Mouse (Mus musculus): ENCODE data around the gene Picalm. TPM values are rescaled to one million over a fixed set of nuclear protein-coding genes. Genes with fewer than 3 reads are reported as not detected.

Gene Picalm
- polyA plus RNA-seq, 1 experiment from 2014 or later = 59.0 TPM

GRCm38 (mm10) chr7:90128631-90129200 lies 1.3 kb upstream of the Picalm start:
- H3K4me3 ChIP-seq (ENCODE audit: low read depth, low read length) = peak overlapping the region; percentile 96
- DNase-seq (ENCODE audit: low spot score) (peak; percentile 24), ATAC-seq (ENCODE audit: low read depth) (no peak)
- peaks cover 12% of the 10 kb centered on the region; the same call in 1 of the 2 replicates for H3K4me1 ChIP-seq (ENCODE audit: control insufficient read depth, insufficient read depth, low read length)
- H3K9ac ChIP-seq (ENCODE audit: low read depth, low read length) = peak overlapping the region; percentile 99
- no peaks in the 10 kb centered on the region for H3K36me3 ChIP-seq (ENCODE audit: control insufficient read depth, insufficient read depth, low read length)
- peak overlapping the region; percentile 68 for H3K4me2 ChIP-seq (ENCODE audit: low read depth, low read length)
- WGBS = 47% methylated on average over 8 of the region's 8 CpGs
- H3K27me3 ChIP-seq (replicated peaks; ENCODE audit: control insufficient read depth, insufficient read depth, low read length) = no peaks in the 10 kb centered on the region
- peak overlapping the region; percentile 99 for H3K27ac ChIP-seq (replicated peaks; ENCODE audit: low read depth, low read length)
- no peaks in the 10 kb centered on the region for H3K9me3 ChIP-seq (ENCODE audit: control insufficient read depth, low read length)

- ATAC-seq (ENCODE audit: low read depth) = peak; percentile 13
Observed at GRCm38 (mm10) chr7:90129271-90129731, 712 bp upstream of the Picalm start.

GRCm38 (mm10) chr7:90130501-90131375 lies 725 bp downstream of the Picalm start:
- peak overlapping the region; percentile 99 for H3K27ac ChIP-seq (replicated peaks; ENCODE audit: low read depth, low read length)
- ATAC-seq (ENCODE audit: low read depth) (peak; percentile 55), DNase-seq (ENCODE audit: low spot score) (no peak)
- WGBS = under 1% methylated on average over 22 of the region's 39 CpGs
- no peaks in the 10 kb centered on the region for H3K27me3 ChIP-seq (replicated peaks; ENCODE audit: control insufficient read depth, insufficient read depth, low read length)
- peak overlapping the region; percentile 99 for H3K9ac ChIP-seq (ENCODE audit: low read depth, low read length)
- no peaks in the 10 kb centered on the region for H3K36me3 ChIP-seq (ENCODE audit: control insufficient read depth, insufficient read depth, low read length)
- H3K4me2 ChIP-seq (ENCODE audit: low read depth, low read length) = peak overlapping the region; percentile 89
- H3K4me3 ChIP-seq (ENCODE audit: low read depth, low read length) = peak overlapping the region; percentile 96
- H3K4me1 ChIP-seq (ENCODE audit: control insufficient read depth, insufficient read depth, low read length) = peaks cover 16% of the 10 kb centered on the region
- no peaks in the 10 kb centered on the region for H3K9me3 ChIP-seq (ENCODE audit: control insufficient read depth, low read length)

More at GRCm38 (mm10) chr7:90129271-90129731, 712 bp upstream of the Picalm start:
- H3K4me2 ChIP-seq (ENCODE audit: low read depth, low read length) = peak overlapping the region; percentile 68
- H3K27me3 ChIP-seq (replicated peaks; ENCODE audit: control insufficient read depth, insufficient read depth, low read length) = no peaks in the 10 kb centered on the region
- peak overlapping the region; percentile 96 for H3K4me3 ChIP-seq (ENCODE audit: low read depth, low read length)
- no peaks in the 10 kb centered on the region for H3K9me3 ChIP-seq (ENCODE audit: control insufficient read depth, low read length)
- H3K9ac ChIP-seq (ENCODE audit: low read depth, low read length) = peak overlapping the region; percentile 99
- H3K27ac ChIP-seq (replicated peaks; ENCODE audit: low read depth, low read length) = peak overlapping the region; percentile 99
- peak; percentile 83 for DNase-seq (ENCODE audit: low spot score)
- under 1% methylated on average over 12 of the region's 12 CpGs for WGBS
- H3K4me1 ChIP-seq (ENCODE audit: control insufficient read depth, insufficient read depth, low read length) = peaks cover 12% of the 10 kb centered on the region; the same call in 1 of the 2 replicates
- no peaks in the 10 kb centered on the region for H3K36me3 ChIP-seq (ENCODE audit: control insufficient read depth, insufficient read depth, low read length)

DNA sequence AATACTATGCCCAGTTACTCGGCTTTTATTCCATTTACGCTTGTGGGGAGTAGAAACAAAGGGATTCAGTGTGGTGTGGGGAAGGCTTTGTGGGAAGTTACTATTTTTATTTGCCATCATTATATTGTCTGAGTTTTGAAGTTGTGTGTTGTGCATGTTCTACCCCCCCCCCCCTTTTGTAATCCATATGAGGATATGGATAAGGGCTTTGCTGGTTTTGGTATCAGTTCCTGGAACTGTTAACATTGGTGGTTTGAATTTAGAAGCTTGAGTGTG lies 1.3 kb downstream of the Picalm start:
- Histone ChIP-seq H3K36me3 (ENCODE audit: control insufficient read depth, insufficient read depth, low read length) (no peaks in the 10 kb centered on the region), H3K27me3 (replicated peaks; ENCODE audit: control insufficient read depth, insufficient read depth, low read length) (no peaks in the 10 kb centered on the region), H3K27ac (replicated peaks; ENCODE audit: low read depth, low read length) (peak overlapping the region; percentile 99), H3K9ac (ENCODE audit: low read depth, low read length) (peak overlapping the region; percentile 99), H3K9me3 (ENCODE audit: control insufficient read depth, low read length) (no peaks in the 10 kb centered on the region), H3K4me1 (ENCODE audit: control insufficient read depth, insufficient read depth, low read length) (peaks cover 16% of the 10 kb centered on the region), H3K4me3 (ENCODE audit: low read depth, low read length) (peak overlapping the region; percentile 96), H3K4me2 (ENCODE audit: low read depth, low read length) (peak overlapping the region; percentile 89)
- DNase-seq (ENCODE audit: low spot score) (no peak), ATAC-seq (ENCODE audit: low read depth) (no peak)
- 0% methylated on average over 2 of the region's 2 CpGs for WGBS

GRCm38 (mm10) chr7:90131831-90132241 lies 1.8 kb downstream of the Picalm start:
- peaks cover 16% of the 10 kb centered on the region for H3K4me1 ChIP-seq (ENCODE audit: control insufficient read depth, insufficient read depth, low read length)
- peak overlapping the region; percentile 89 for H3K4me2 ChIP-seq (ENCODE audit: low read depth, low read length)
- ATAC-seq (ENCODE audit: low read depth) (no peak), DNase-seq (ENCODE audit: low spot score) (peak; percentile 30)
- 7% methylated on average over 7 of the region's 7 CpGs for WGBS
- H3K4me3 ChIP-seq (ENCODE audit: low read depth, low read length) = peak overlapping the region; percentile 96
- H3K9ac ChIP-seq (ENCODE audit: low read depth, low read length) = peak overlapping the region; percentile 99
- H3K36me3 ChIP-seq (ENCODE audit: control insufficient read depth, insufficient read depth, low read length) = no peaks in the 10 kb centered on the region
- no peaks in the 10 kb centered on the region for H3K9me3 ChIP-seq (ENCODE audit: control insufficient read depth, low read length)
- peak overlapping the region; percentile 99; the same call in 1 of the 2 replicates for H3K27ac ChIP-seq (replicated peaks; ENCODE audit: low read depth, low read length)
- H3K27me3 ChIP-seq (replicated peaks; ENCODE audit: control insufficient read depth, insufficient read depth, low read length) = no peaks in the 10 kb centered on the region

GRCm38 (mm10) chr7:90132322-90132721 lies 2.3 kb downstream of the Picalm start:
- no peak overlapping the region for H3K27ac ChIP-seq (replicated peaks; ENCODE audit: low read depth, low read length)
- peak overlapping the region; percentile 96 for H3K4me3 ChIP-seq (ENCODE audit: low read depth, low read length)
- peaks cover 16% of the 10 kb centered on the region for H3K4me1 ChIP-seq (ENCODE audit: control insufficient read depth, insufficient read depth, low read length)
- 58% methylated on average over 3 of the region's 3 CpGs for WGBS
- no peaks in the 10 kb centered on the region for H3K27me3 ChIP-seq (replicated peaks; ENCODE audit: control insufficient read depth, insufficient read depth, low read length)
- no peaks in the 10 kb centered on the region for H3K36me3 ChIP-seq (ENCODE audit: control insufficient read depth, insufficient read depth, low read length)
- DNase-seq (ENCODE audit: low spot score) (no peak), ATAC-seq (ENCODE audit: low read depth) (no peak)
- H3K4me2 ChIP-seq (ENCODE audit: low read depth, low read length) = peak overlapping the region; percentile 89
- peak overlapping the region; percentile 99 for H3K9ac ChIP-seq (ENCODE audit: low read depth, low read length)
- no peaks in the 10 kb centered on the region for H3K9me3 ChIP-seq (ENCODE audit: control insufficient read depth, low read length)

DNA sequence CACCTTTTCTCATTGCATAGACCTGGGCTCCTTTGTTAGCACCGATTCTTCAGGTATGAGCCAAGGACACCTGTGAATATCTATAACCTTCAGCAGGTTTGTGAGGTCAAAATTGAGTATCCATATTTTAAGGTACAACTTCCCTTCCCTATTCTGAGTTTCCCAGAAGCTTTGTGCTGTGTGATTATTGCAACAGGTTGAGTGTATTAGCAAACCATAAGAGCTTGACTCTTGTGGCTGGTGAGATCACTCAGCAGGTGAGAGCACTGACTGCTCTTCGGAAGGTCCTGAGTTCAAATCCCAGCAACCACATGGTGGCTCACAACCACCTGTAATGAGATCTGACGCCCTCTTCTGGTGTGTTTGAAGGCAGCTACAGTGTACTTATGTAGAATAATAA lies 6.7 kb downstream of the Picalm start:
- Histone ChIP-seq H3K4me2 (ENCODE audit: low read depth, low read length) (no peak overlapping the region), H3K4me3 (ENCODE audit: low read depth, low read length) (no peak overlapping the region), H3K27me3 (replicated peaks; ENCODE audit: control insufficient read depth, insufficient read depth, low read length) (no peaks in the 10 kb centered on the region), H3K36me3 (ENCODE audit: control insufficient read depth, insufficient read depth, low read length) (no peaks in the 10 kb centered on the region), H3K4me1 (ENCODE audit: control insufficient read depth, insufficient read depth, low read length) (peaks cover 17% of the 10 kb centered on the region), H3K9me3 (ENCODE audit: control insufficient read depth, low read length) (no peaks in the 10 kb centered on the region), H3K27ac (replicated peaks; ENCODE audit: low read depth, low read length) (no peak overlapping the region), H3K9ac (ENCODE audit: low read depth, low read length) (no peak overlapping the region)
- 85% methylated on average over 3 of the region's 3 CpGs for WGBS
- DNase-seq (ENCODE audit: low spot score) = no peak
- no peak for ATAC-seq (ENCODE audit: low read depth)

DNA sequence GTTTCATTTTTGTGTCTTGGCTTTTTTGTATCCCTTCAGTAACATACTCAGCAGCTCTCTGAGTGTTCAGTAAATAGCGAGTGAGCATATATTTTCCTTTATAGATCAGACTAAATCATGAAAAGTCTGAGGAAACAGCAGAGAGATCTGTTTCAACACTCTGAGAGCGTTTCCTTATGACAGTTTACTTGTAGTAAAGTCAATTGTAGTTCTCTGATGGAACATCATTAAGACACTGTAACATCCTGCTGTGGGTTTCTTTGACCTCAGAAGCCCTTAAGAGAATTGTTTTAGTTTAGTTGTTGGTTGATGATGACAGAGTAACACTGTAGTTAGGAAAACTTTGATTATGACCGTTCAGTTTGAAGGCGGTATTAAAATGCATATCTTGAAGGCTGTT lies 8.3 kb downstream of the Picalm start:
- 85% methylated on average over 4 of the region's 4 CpGs for WGBS
- no peaks in the 10 kb centered on the region for H3K27me3 ChIP-seq (replicated peaks; ENCODE audit: control insufficient read depth, insufficient read depth, low read length)

More for the DNA sequence above, 8.3 kb downstream of the Picalm start:
- DNase-seq (ENCODE audit: low spot score) (no peak), ATAC-seq (ENCODE audit: low read depth) (no peak)
- no peaks in the 10 kb centered on the region for H3K36me3 ChIP-seq (ENCODE audit: control insufficient read depth, insufficient read depth, low read length)
- no peak overlapping the region for H3K4me3 ChIP-seq (ENCODE audit: low read depth, low read length)
- peaks cover 12% of the 10 kb centered on the region for H3K4me1 ChIP-seq (ENCODE audit: control insufficient read depth, insufficient read depth, low read length)
- H3K9ac ChIP-seq (ENCODE audit: low read depth, low read length) = no peak overlapping the region
- H3K27ac ChIP-seq (replicated peaks; ENCODE audit: low read depth, low read length) = no peak overlapping the region
- H3K4me2 ChIP-seq (ENCODE audit: low read depth, low read length) = no peak overlapping the region
- H3K9me3 ChIP-seq (ENCODE audit: control insufficient read depth, low read length) = no peaks in the 10 kb centered on the region

Measured in embryonic facial prominence, embryonic 14.5 days (tissue).